In the genomic region with DNA sequence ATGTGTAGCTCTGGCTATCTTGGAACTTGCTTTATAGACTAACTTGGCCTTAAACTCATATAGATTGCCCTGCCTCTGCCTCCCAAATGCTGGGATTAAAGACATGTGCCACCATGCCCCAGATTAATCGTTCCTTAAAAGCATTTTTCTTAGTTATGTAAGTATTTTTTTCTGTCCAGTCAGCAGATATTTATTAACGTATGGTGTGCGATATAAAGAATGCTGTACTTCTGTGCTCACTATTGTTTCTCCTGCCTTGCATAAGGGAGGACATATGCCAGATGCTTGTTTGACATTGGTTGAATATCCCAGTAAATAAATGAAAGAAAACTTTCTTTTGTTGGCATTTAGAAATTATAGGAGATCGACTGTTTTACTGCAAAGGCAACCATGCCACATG, we compare ENCODE assay signal across 20 mouse cellular contexts. TPM values are rescaled to one million over a fixed set of nuclear protein-coding genes. Genes with fewer than 3 reads are reported as not detected.
DNase-seq lines count a peak whose midpoint lies in the region; ATAC-seq and TF ChIP-seq lines count a peak whose summit lies in the region.
"Had no signal": no experiment of that assay in that cellular context is flagged by ENCODE, and none has a peak within 500 bp of the region (broad histone marks: within the 10 kb centered on the region; RNA-seq: fewer than 3 reads in every experiment).

No protein-coding gene starts in this region.

- TF ChIP-seq RAD21 in CH12.LX (IDR thresholded peaks at IDR 0.05; ENCODE audit: low read depth, low read length): no peak

- H3K27ac ChIP-seq in CH12.LX (ENCODE audit: insufficient read depth, low read depth) (no peak overlapping the region), ES-E14 (ENCODE audit: insufficient read depth, low read depth, low read length, poor library complexity, severe bottlenecking) (no peak overlapping the region)

- no peak overlapping the region for H3K4me2 ChIP-seq in CH12.LX (ENCODE audit: insufficient read depth, low read depth, poor library complexity, severe bottlenecking)

- no peak for TF ChIP-seq POLR2A in CH12.LX (IDR thresholded peaks at IDR 0.05; ENCODE audit: low read depth, low read length)

- H3K79me2 ChIP-seq in CH12.LX (replicated peaks; ENCODE audit: control insufficient read depth, extremely low read depth, insufficient read depth, poor library complexity, severe bottlenecking): no peaks in the 10 kb centered on the region

- H3K27me3 ChIP-seq in CH12.LX (replicated peaks): no peaks in the 10 kb centered on the region
- H3K27me3 ChIP-seq: Patski had no signal

- H3K9ac ChIP-seq in CH12.LX (ENCODE audit: insufficient read depth, low read depth) (no peak overlapping the region), ES-E14 (ENCODE audit: insufficient read depth, low read depth, low read length, poor library complexity, severe bottlenecking) (no peak overlapping the region)

- no peak for TF ChIP-seq EP300 in CH12.LX (IDR thresholded peaks at IDR 0.05; ENCODE audit: low read length)

- H3K36me3 ChIP-seq in CH12.LX (replicated peaks in 1 of 2; ENCODE audit: control insufficient read depth in 1 of 2, insufficient read depth in 1 of 2, low read length in 1 of 2) (no peaks in the 10 kb centered on the region), ES-E14 (ENCODE audit: control insufficient read depth, insufficient read depth, low read length, poor library complexity, severe bottlenecking) (no peaks in the 10 kb centered on the region)
- H3K36me3 ChIP-seq: G1E had no signal

- ATAC-seq in monocyte, adult 5-6 weeks (replicated peaks; ENCODE audit: insufficient number of reproducible peaks, low FRiP score, low TSS enrichment, poor library complexity, severe bottlenecking): no peak
- ATAC-seq: activated CD4-positive, CD25-positive, alpha-beta regulatory T cell, adult 4 months; CD4-positive, CD25-positive, alpha-beta regulatory T cell, adult 4 months; Patski had no signal

- no peak for TF ChIP-seq CTCF in CH12.LX (conservative IDR thresholded peaks at IDR 0.05 in 1 of 2, IDR thresholded peaks at IDR 0.05 in 1 of 2; ENCODE audit: low read depth in 2 of 2, low read length in 2 of 2)

- no peak for DNase-seq in CH12.LX (ENCODE audit: extremely low read depth)
- no peak for DNase-seq in ES-E14 (ENCODE audit: low read depth, low spot score)
- no peak for DNase-seq in adrenal gland, adult 8-10 months
- DNase-seq: adrenal gland, adult 2 months; adrenal gland, postnatal 10 days; adrenal gland, postnatal 14 days; adrenal gland, postnatal 25 days; adrenal gland, postnatal 36 days; B cell, adult 2 months; cerebellum, adult 11 months; cerebellum, adult 11-12 months; cerebellum, adult 18-20 months; cerebellum, adult 2 months; cerebellum, adult 8-10 months; cerebellum, adult 9-10 months had no signal

- H3K4me1 ChIP-seq in CH12.LX (ENCODE audit: control insufficient read depth in 1 of 2, insufficient read depth in 2 of 2): peaks cover 2 to 10% of the 10 kb centered on the region in 2 experiments; a peak in 3 of 4 replicates
- H3K4me1 ChIP-seq in ES-E14 (ENCODE audit: control insufficient read depth in 2 of 2, insufficient read depth in 2 of 2, low read length in 2 of 2, poor library complexity in 1 of 2): no peaks in the 10 kb centered on the region

- dilution Hi-C loops in CH12.LX (cut with MboI; ENCODE audit: extremely low pct_ligation_motif_present, extremely low pct_unique_long_range_greater_than_20kb, low sequenced_read_pairs): no loop called here

- in situ Hi-C loops in CH12.LX (cut with MboI; ENCODE audit: low pct_ligation_motif_present, low pct_unique_long_range_greater_than_20kb, low sequenced_read_pairs): no loop called here
- in situ Hi-C loops in ES-E14 (cut with MboI; ENCODE audit: low sequenced_read_pairs in 2 of 2, unreplicated experiment in 2 of 2): no loop called here

- no peaks in the 10 kb centered on the region for H3K9me3 ChIP-seq in CH12.LX (replicated peaks; ENCODE audit: low read length)
- no peaks in the 10 kb centered on the region for H3K9me3 ChIP-seq in ES-E14 (ENCODE audit: control insufficient read depth, insufficient read depth, low read depth, low read length)
- H3K9me3 ChIP-seq: G1E had no signal

- no peak overlapping the region for H3K4me3 ChIP-seq in CH12.LX (replicated peaks in 1 of 3; ENCODE audit: low read depth in 2 of 3, low read length in 2 of 3, poor library complexity in 1 of 3)
- no peak overlapping the region for H3K4me3 ChIP-seq in ES-E14 (ENCODE audit: insufficient read depth in 1 of 2, low read depth in 1 of 2, low read length in 2 of 2, poor library complexity in 1 of 2, severe bottlenecking in 1 of 2)

TF ChIP-seq in CH12.LX, 34 proteins besides CTCF, POLR2A, EP300 and RAD21:
- no peak for TF ChIP-seq MAZ (IDR thresholded peaks at IDR 0.05; ENCODE audit: low read depth, low read length)
- TF ChIP-seq MAFK (IDR thresholded peaks at IDR 0.05; ENCODE audit: insufficient replicate concordance, low read length): peak; percentile 74

TF ChIP-seq in ES-E14, 5 proteins besides CTCF, POLR2A, EP300 and RAD21:
- TF ChIP-seq ZC3H11A (IDR thresholded peaks at IDR 0.05; ENCODE audit: borderline replicate concordance, low read depth, low read length): no peak
- TF ChIP-seq MAFK (IDR thresholded peaks at IDR 0.05; ENCODE audit: insufficient read depth, low read depth, low read length): peak; percentile 70; the same call in 1 of the 2 replicates

RNA-seq across cellular contexts. Expression of a gene that starts 5.0 kb away (rescaled TPM):
- total RNA-seq in CH12.LX (2012; rRNA removed): 0.25 and 0.34 TPM in 2 replicates
- 0.63 TPM in 1 of 2 replicates, not detected in the other for total RNA-seq in CH12.LX (2014; rRNA removed)
- polyA plus RNA-seq in CH12.LX (2012; ENCODE audit: insufficient read length, low read depth): 0.27 TPM in 1 of 2 replicates, not detected in the other
- total RNA-seq in ES-E14 (2012; rRNA removed): 0.32 and 0.45 TPM in 2 replicates
- 1 to 10 TPM; 1.2 to 2.7 (median 2.0) TPM for total RNA-seq in adrenal gland, adult 8-10 months (2022)
- not detected in 3 replicates for total RNA-seq in monocyte, adult 5-6 weeks (2017)
- polyA plus RNA-seq: activated CD4-positive, CD25-positive, alpha-beta regulatory T cell, adult 4 months; CD4-positive, CD25-positive, alpha-beta regulatory T cell, adult 4 months; Patski had no signal

RNA-seq across cellular contexts. Expression of a gene that starts 5.7 kb away (rescaled TPM):
- total RNA-seq in CH12.LX (2012; rRNA removed): 0.42 and 0.51 TPM in 2 replicates
- total RNA-seq in CH12.LX (2014; rRNA removed): 1.6 and 1.8 TPM in 2 replicates
- 1.2 and 1.4 TPM in 2 replicates for polyA plus RNA-seq in CH12.LX (2012; ENCODE audit: insufficient read length, low read depth)
- 1.0 and 1.7 TPM in 2 replicates for total RNA-seq in ES-E14 (2012; rRNA removed)
- total RNA-seq in adrenal gland, adult 8-10 months (2022): 10 to 100 TPM in 1 of 4 experiments, 1 to 10 TPM in 3; 6.4 to 11.1 (median 8.8) TPM
- total RNA-seq in monocyte, adult 5-6 weeks (2017): 0.78 to 0.96 TPM in 2 of 3 replicates, not detected in the other
